Mouse (Mus musculus): Measurements from ENCODE around the gene Hist1h1d. TPM values are rescaled to one million over a fixed set of nuclear protein-coding genes. Genes with fewer than 3 reads are reported as not detected.
"Not testable (repeated sequence)": the region's sequence is repeated elsewhere in the genome, so short reads cannot be mapped to it uniquely, and the experiment has no call there.

The Hist1h1d gene
- polyA plus RNA-seq, 1 experiment from 2014 or later = 0.80 TPM

GRCm38 (mm10) chr13:23586099-23586939 is 33.3 kb downstream of the Hist1h1d start:
- H3K4me1 ChIP-seq (replicated peaks) = peaks cover 31% of the 10 kb centered on the region
- no peaks in the 10 kb centered on the region for H3K27me3 ChIP-seq
- WGBS = 2% methylated on average over 22 of the region's 22 CpGs
- no peaks in the 10 kb centered on the region for H3K36me3 ChIP-seq
- H3K27ac ChIP-seq = peak overlapping the region; percentile 97
- ATAC-seq (ENCODE audit: insufficient number of reproducible peaks, insufficient read depth, low FRiP score, low TSS enrichment, low read depth) = no peak
- H3K9me3 ChIP-seq = no peaks in the 10 kb centered on the region
- peak overlapping the region; percentile 44 for H3K4me3 ChIP-seq (replicated peaks)
- peak overlapping the region; percentile 38 for H3K9ac ChIP-seq (replicated peaks)
- peak overlapping the region; percentile 76 for H3K4me2 ChIP-seq

GRCm38 (mm10) chr13:23586940-23587225 is 33.8 kb downstream of the Hist1h1d start:
- Histone ChIP-seq H3K27me3 (no peaks in the 10 kb centered on the region), H3K36me3 (no peaks in the 10 kb centered on the region), H3K4me2 (peak overlapping the region; percentile 76), H3K9me3 (no peaks in the 10 kb centered on the region), H3K27ac (peak overlapping the region; percentile 97), H3K4me1 (replicated peaks) (peaks cover 28% of the 10 kb centered on the region), H3K4me3 (replicated peaks) (peak overlapping the region; percentile 44), H3K9ac (replicated peaks) (peak overlapping the region; percentile 38; the same call in 1 of the 2 replicates)
- 2% methylated on average over 1 of the region's 1 CpGs for WGBS
- ATAC-seq (ENCODE audit: insufficient number of reproducible peaks, insufficient read depth, low FRiP score, low TSS enrichment, low read depth) = no peak

- no peak for ATAC-seq (ENCODE audit: insufficient number of reproducible peaks, insufficient read depth, low FRiP score, low TSS enrichment, low read depth)
- Histone ChIP-seq H3K9ac (replicated peaks) (no peak overlapping the region), H3K36me3 (no peaks in the 10 kb centered on the region), H3K27ac (no peak overlapping the region), H3K4me3 (replicated peaks) (no peak overlapping the region), H3K4me2 (no peak overlapping the region), H3K4me1 (replicated peaks) (peaks cover 9% of the 10 kb centered on the region; the same call in 1 of the 2 replicates), H3K9me3 (no peaks in the 10 kb centered on the region), H3K27me3 (no peaks in the 10 kb centered on the region)
- WGBS = 95% methylated on average over 7 of the region's 7 CpGs
Measured at GRCm38 (mm10) chr13:23591206-23591605, 38.1 kb downstream of the Hist1h1d start.

GRCm38 (mm10) chr13:23591886-23592285 is 38.8 kb downstream of the Hist1h1d start:
- not testable (repeated sequence) for H3K9me3 ChIP-seq; H3K9ac ChIP-seq (replicated peaks); H3K4me3 ChIP-seq (replicated peaks); H3K4me1 ChIP-seq (replicated peaks); H3K27me3 ChIP-seq; H3K4me2 ChIP-seq; ATAC-seq (ENCODE audit: insufficient number of reproducible peaks, insufficient read depth, low FRiP score, low TSS enrichment, low read depth); H3K36me3 ChIP-seq; H3K27ac ChIP-seq
- 88% methylated on average over 7 of the region's 7 CpGs for WGBS

GRCm38 (mm10) chr13:23592614-23593013 is 39.6 kb downstream of the Hist1h1d start:
- no peak overlapping the region for H3K4me2 ChIP-seq
- no peak overlapping the region for H3K9ac ChIP-seq (replicated peaks)
- H3K27me3 ChIP-seq = no peaks in the 10 kb centered on the region
- H3K9me3 ChIP-seq = no peaks in the 10 kb centered on the region
- 57% methylated on average over 7 of the region's 7 CpGs for WGBS
- no peak overlapping the region for H3K4me3 ChIP-seq (replicated peaks)
- H3K36me3 ChIP-seq = no peaks in the 10 kb centered on the region
- H3K4me1 ChIP-seq (replicated peaks) = peaks cover 5% of the 10 kb centered on the region; the same call in 1 of the 2 replicates
- H3K27ac ChIP-seq = peak overlapping the region; percentile 71; the same call in 1 of the 2 replicates
- no peak for ATAC-seq (ENCODE audit: insufficient number of reproducible peaks, insufficient read depth, low FRiP score, low TSS enrichment, low read depth)

- no peaks in the 10 kb centered on the region for H3K9me3 ChIP-seq
- 66% methylated on average over 5 of the region's 5 CpGs for WGBS
- peaks cover 5% of the 10 kb centered on the region; the same call in 1 of the 2 replicates for H3K4me1 ChIP-seq (replicated peaks)
- H3K9ac ChIP-seq (replicated peaks) = no peak overlapping the region
- H3K36me3 ChIP-seq = no peaks in the 10 kb centered on the region
- H3K27ac ChIP-seq = peak overlapping the region; percentile 71
- no peak overlapping the region for H3K4me2 ChIP-seq
- no peak for ATAC-seq (ENCODE audit: insufficient number of reproducible peaks, insufficient read depth, low FRiP score, low TSS enrichment, low read depth)
- H3K4me3 ChIP-seq (replicated peaks) = no peak overlapping the region
- H3K27me3 ChIP-seq = no peaks in the 10 kb centered on the region
Measured at GRCm38 (mm10) chr13:23593051-23593770, 40.1 kb downstream of the Hist1h1d start.

- Histone ChIP-seq H3K27ac (no peak overlapping the region), H3K4me3 (replicated peaks) (no peak overlapping the region), H3K4me1 (replicated peaks) (peaks cover 5% of the 10 kb centered on the region; the same call in 1 of the 2 replicates), H3K27me3 (no peaks in the 10 kb centered on the region), H3K9ac (replicated peaks) (no peak overlapping the region), H3K9me3 (no peaks in the 10 kb centered on the region), H3K36me3 (no peaks in the 10 kb centered on the region), H3K4me2 (no peak overlapping the region)
- WGBS = 63% methylated on average over 2 of the region's 2 CpGs
- no peak for ATAC-seq (ENCODE audit: insufficient number of reproducible peaks, insufficient read depth, low FRiP score, low TSS enrichment, low read depth)
Measured at GRCm38 (mm10) chr13:23595185-23595584, 42.1 kb downstream of the Hist1h1d start.

- H3K4me1 ChIP-seq (replicated peaks) = peaks cover 5% of the 10 kb centered on the region; the same call in 1 of the 2 replicates
- H3K9me3 ChIP-seq = no peaks in the 10 kb centered on the region
- no peak overlapping the region for H3K4me2 ChIP-seq
- no peaks in the 10 kb centered on the region for H3K27me3 ChIP-seq
- no peak overlapping the region for H3K4me3 ChIP-seq (replicated peaks)
- no peaks in the 10 kb centered on the region for H3K36me3 ChIP-seq
- no peak overlapping the region; the same call in 1 of the 2 replicates for H3K9ac ChIP-seq (replicated peaks)
- 78% methylated on average over 7 of the region's 7 CpGs for WGBS
- ATAC-seq (ENCODE audit: insufficient number of reproducible peaks, insufficient read depth, low FRiP score, low TSS enrichment, low read depth) = no peak
- H3K27ac ChIP-seq = no peak overlapping the region
Measured at GRCm38 (mm10) chr13:23595622-23596372, 42.7 kb downstream of the Hist1h1d start.

- no peak for ATAC-seq (ENCODE audit: insufficient number of reproducible peaks, insufficient read depth, low FRiP score, low TSS enrichment, low read depth)
- WGBS = 7% methylated on average over 9 of the region's 9 CpGs
Measured at GRCm38 (mm10) chr13:23597957-23598356, 44.9 kb downstream of the Hist1h1d start.

GRCm38 (mm10) chr13:23603182-23603699 is 50.2 kb downstream of the Hist1h1d start:
- H3K27ac ChIP-seq = no peak overlapping the region
- no peak overlapping the region for H3K4me2 ChIP-seq
- no peak overlapping the region for H3K9ac ChIP-seq (replicated peaks)
- H3K36me3 ChIP-seq = no peaks in the 10 kb centered on the region
- H3K4me1 ChIP-seq (replicated peaks) = no peaks in the 10 kb centered on the region
- H3K4me3 ChIP-seq (replicated peaks) = no peak overlapping the region
- no peaks in the 10 kb centered on the region for H3K9me3 ChIP-seq
- 87% methylated on average over 7 of the region's 7 CpGs for WGBS
- H3K27me3 ChIP-seq = no peaks in the 10 kb centered on the region
- ATAC-seq (ENCODE audit: insufficient number of reproducible peaks, insufficient read depth, low FRiP score, low TSS enrichment, low read depth) = no peak

More at GRCm38 (mm10) chr13:23597957-23598356, 44.9 kb downstream of the Hist1h1d start:
- Histone ChIP-seq H3K27me3 (no peaks in the 10 kb centered on the region), H3K36me3 (no peaks in the 10 kb centered on the region), H3K27ac (no peak overlapping the region), H3K4me1 (replicated peaks) (peaks cover 4% of the 10 kb centered on the region; the same call in 1 of the 2 replicates), H3K4me3 (replicated peaks) (no peak overlapping the region), H3K4me2 (no peak overlapping the region), H3K9me3 (no peaks in the 10 kb centered on the region), H3K9ac (replicated peaks) (no peak overlapping the region)

GRCm38 (mm10) chr13:23604452-23604851 is 51.4 kb downstream of the Hist1h1d start:
- Histone ChIP-seq H3K4me2 (no peak overlapping the region), H3K27me3 (no peaks in the 10 kb centered on the region), H3K9ac (replicated peaks) (no peak overlapping the region), H3K9me3 (no peaks in the 10 kb centered on the region), H3K36me3 (no peaks in the 10 kb centered on the region), H3K27ac (no peak overlapping the region), H3K4me1 (replicated peaks) (no peaks in the 10 kb centered on the region), H3K4me3 (replicated peaks) (no peak overlapping the region)
- WGBS = 88% methylated on average over 3 of the region's 3 CpGs
- no peak for ATAC-seq (ENCODE audit: insufficient number of reproducible peaks, insufficient read depth, low FRiP score, low TSS enrichment, low read depth)

Data from limb, embryonic 12.5 days (tissue).